Mouse (Mus musculus) gastrocnemius, postnatal 25 days (tissue): Measurements from ENCODE around the gene Tulp1. TPM values are rescaled to one million over a fixed set of nuclear protein-coding genes. Genes with fewer than 3 reads are reported as not detected.
"Not testable (repeated sequence)": the region's sequence is repeated elsewhere in the genome, so short reads cannot be mapped to it uniquely, and the experiment has no call there.

Experiments
- DNase-seq: peaks from one replicate; pipeline ENCODE4 v3.0.0; 2022
- total RNA-seq, 2 experiments: library from RNA; stranded (reverse); gene quantifications; 1 replicate in 1 of 2; 2 replicates in 1 of 2; pipeline ENCODE4 v1.2.3; 2021

Gene Tulp1
- total RNA-seq, 2 experiments from 2014 or later, result not detected

DNA sequence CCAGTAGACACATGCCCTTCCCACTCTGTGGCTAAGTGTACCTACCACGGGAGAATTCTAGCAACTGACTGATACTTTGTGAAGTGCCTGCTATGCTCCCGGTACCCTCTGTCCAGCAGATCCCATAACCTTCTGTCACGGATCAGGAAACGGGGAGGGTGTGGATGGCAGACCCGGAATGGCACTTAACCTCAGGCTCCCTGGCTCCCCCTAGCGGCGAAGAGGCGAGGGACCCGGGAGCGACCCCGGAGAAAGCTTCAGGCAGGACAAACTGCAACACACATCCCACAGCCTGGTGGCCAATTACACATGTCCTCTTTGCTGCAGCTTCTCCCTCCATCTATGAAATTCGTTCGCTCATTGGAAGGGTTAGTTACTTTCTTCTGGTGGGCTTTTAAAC lies 3.4 kb upstream of the Tulp1 start:
- peak; percentile 65 for DNase-seq

DNA sequence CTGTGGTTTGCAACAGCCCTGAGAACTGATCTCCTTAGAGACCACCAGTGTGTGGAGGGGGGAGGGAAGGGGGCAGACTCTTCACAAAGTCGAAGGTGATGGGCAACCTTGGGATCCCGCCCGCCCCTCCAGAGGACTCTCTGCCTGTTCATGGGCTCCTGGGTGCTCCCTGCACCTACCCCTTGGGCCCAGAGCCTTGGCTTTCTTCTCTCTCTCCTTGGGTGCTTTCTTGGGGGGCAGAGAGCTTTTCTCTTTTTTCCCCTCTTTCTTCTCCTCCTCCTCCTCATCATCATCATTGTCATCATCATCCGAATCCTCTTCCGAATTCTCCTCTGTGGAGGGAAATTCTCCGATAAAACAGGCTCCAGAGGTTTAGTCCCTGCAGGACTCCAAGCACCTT lies 1.5 kb downstream of the Tulp1 start:
- no peak for DNase-seq

DNA sequence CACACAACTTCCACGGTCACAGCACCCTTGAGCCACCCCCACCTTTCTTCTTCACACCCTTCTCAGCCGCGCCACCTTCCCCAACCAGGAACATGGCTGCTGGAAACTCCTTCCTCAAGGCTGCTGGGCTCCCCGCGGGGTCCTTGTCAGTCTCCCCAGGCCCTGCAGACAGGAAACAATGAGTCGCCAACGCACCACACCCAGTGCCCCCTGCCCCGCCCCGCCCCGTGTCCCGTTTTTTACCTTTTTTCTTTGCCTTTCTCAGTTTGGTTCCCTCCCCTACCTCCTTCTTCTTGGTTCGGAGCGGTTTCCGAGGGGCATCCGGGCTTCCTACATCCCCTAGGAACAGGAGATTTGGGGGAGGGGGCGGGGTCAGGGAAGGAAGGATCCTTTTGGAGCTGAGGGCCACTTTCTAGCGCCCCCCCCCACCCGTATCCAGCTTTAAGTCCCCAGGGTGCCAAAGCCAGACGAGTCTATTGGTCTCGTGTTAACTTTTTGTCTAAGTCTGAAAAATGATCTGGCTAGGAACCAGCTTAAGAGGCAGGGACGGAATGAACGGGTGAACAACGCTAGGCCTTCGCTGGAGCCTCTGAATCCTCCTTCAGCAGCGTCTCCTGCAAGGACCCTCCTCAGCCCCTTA lies 2.2 kb downstream of the Tulp1 start:
- DNase-seq, result no peak

DNA sequence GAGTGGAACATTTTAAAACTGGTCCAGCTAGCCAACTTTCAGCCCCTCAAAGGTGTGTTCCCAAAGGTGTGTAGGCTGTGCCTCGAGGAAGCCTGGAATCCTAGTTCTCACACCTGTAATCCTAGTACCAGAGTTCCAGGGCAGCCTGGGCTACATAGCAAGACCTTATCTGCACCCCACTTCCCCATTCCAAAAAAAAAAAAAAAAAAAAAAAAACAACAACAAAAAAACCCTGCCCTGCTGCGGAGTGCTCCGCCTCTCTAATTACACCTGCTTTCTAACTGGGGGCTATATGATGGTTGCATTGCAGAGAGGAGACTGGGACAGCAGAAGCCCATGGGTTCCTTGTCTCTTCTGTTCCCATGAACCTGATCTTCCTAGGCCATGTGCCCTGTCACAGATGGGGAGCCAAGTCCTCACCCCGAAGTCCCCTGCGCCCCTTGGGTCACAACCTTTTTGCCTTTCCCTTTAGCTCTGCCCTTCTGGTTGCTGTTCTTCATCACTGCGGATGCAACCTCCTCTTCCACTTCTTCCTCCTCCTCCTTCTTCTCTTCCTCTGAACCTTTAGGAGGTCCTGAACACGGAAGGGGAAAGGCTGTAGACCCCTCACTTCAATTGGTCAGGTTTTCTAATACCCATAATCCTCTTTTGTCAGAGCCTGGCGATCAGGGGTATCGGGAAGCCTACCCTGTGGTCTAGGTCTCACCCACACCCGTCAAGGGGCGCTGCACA lies 2.9 kb downstream of the Tulp1 start:
- no peak for DNase-seq

DNA sequence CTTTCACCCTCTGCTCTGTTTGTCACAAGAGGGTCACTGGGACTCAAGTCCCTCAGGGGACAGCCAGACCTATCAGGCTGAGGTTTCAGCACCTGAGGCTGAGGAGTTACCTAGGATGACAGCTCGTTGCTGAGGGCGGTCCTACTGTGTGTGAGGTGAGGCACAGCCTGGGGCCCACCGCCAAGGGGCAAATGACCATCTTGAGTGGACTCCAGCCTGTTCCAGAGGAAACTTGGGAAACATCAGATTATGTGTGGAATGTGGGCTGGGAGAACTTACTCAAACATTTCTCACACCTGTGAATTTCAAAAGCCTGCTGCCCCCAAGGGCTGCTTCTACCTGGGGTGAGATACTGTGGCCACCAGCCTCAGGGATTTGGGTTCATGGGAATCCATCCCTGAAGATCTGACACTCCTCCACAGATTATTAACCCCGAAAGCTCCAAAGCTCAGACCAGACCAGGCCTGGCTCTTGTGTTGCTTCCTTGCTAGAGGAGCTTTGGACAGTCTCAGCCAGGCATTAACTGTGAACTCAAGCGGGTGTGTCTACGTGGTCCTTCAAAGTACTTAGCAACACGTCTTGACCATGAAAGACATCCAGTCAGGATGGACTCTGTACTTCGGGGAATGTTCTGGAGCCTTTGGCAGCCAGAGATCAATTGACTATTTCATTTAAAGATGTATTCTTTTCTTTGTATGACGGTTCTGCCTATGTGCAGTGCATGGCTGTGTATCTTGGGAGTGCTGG lies 4.3 kb downstream of the Tulp1 start:
- DNase-seq, result no peak

DNA sequence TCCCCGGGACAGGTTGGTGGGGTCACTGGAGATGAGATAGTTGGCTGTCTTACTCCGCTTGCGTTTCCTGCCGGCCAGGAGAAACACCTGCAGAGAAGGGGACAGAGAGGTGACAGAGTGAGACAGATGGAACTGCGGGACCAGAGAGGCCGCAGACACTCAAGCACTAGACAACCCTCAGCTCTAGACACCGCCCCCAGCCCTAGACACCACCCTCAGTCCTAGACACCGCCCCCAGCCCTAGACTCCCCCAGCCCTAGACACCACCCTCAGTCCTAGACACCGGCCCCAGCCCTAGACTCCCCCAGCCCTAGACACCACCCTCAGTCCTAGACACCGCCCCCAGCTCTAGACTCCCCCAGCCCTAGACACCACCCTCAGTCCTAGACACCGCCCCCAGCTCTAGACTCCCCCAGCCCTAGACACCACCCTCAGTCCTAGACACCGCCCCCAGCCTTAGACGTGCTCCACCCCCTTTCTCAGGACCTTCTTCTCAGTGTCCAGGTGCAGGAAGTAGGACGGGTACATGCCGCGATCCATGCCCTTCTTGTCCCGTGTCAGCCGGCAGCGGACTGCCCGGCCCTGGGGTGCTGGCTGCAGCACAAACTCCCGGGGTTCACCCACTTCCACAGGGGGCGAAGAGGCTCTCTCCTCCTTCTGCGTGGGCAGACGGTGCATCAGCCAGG lies 6.3 kb downstream of the Tulp1 start:
- DNase-seq, result not testable (repeated sequence)

DNA sequence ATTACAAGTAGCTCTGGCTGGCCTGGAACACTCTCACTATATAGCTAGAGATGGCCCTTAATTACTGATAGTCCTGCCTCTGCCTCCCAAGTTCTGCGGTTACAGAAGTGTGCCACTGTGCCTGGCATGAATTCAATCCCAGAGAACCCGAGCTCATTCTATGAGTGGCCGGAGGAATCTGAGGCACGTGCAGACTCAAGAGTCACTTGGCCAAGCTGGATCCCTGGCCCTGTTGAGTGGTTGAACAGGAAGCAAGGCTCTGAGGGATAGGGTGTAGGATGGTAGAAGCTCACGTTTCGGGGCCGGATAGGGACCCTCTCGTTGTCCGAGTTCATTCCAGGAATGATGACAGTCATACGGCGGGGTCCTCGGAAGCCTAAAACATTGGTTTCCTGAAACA lies 9.2 kb downstream of the Tulp1 start:
- DNase-seq, result no peak

DNA sequence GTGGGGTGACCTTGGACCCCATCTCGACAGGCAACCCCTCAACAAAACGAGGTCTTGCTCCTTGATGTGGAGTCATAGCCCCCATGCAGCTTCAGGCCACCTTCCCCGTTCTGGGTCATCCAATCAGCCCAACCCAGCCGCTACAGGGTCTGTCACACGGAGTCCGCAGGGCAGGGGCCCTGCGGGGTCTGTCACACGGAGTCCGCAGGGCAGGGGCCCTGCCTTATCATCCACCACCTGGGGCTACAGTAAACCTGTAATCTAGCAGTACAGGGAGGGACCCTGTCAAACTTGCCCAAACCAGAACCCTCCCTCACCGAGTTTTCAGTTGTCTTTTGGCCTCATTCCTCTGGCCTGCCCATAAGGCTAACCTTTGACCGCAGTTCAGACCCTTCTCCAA lies 13.0 kb downstream of the Tulp1 start:
- no peak for DNase-seq

DNA sequence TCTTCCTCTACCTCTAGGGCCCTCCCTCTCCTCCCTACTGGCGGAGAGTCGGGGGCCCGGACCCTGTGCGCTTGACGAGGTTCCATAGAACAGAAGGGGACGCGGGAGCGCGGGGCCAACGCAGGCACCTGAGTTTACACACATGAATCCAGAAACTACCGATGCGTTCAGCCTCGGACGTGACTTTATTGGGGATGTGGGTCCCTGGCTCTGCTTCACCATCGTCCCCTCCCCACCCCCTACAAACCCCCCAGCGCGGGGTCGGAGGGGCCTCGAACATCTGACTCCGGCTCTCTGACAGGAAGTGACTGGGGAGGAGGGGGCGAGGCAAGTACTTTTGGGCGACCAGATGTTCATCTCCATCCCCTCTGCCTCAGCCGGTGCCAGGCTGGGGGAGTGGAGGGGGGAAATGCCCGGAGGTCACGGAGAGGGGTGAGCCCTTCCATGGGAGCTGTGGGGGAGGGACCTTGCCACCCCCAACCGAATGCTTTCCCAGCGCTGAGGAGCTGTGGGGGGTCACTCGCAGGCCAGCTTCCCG lies 13.6 kb downstream of the Tulp1 start:
- DNase-seq, result no peak

DNA sequence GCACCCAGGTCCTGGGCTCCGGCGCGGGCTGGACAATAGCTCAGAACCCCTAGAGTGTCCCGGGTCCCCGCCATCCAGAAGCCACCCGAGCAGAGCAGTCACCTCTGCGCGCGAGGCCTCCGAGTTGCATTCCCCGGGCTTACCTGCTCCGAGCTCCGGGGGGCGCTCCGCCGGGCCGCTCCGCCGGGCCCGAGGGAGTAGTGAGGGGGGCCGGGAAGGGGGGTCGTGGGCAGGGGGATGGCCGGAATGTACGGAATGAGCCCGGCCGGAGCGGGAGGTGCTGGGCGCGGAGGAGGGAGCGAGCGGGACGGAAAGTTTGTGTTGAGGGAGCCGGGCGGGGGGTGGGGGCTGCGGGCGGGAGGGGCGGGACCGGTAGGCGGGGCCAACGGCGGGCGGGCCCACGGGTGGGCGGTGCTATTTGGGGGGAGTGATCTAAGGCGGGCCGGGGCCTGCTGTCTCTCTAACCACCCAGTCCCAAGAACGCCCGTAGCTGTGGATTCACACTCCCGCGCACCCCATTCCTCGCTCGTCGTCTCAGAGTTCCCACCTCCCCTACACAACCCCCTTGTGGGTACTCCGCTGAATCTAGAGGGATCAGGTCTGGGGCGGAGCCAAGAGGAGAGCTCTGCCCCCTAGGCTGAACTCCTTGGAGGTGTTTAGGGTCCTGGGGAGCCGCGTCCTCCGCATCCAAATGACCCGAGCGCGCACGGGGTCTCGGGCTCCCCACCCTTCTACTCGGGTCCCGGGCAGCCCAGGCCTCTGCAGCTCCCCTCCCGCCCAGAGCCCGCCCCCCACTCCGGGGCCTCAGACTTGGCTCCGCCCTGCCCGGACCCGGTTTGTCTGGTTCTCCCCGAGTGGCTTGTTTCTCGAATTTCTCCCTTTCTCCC lies 14.3 kb downstream of the Tulp1 start, which contains the start of gene Tead3:
Gene Tead3 (minus strand): TSS at position 352 of the 887 bp plus-strand sequence.
- DNase-seq, result peak; percentile 87

DNA sequence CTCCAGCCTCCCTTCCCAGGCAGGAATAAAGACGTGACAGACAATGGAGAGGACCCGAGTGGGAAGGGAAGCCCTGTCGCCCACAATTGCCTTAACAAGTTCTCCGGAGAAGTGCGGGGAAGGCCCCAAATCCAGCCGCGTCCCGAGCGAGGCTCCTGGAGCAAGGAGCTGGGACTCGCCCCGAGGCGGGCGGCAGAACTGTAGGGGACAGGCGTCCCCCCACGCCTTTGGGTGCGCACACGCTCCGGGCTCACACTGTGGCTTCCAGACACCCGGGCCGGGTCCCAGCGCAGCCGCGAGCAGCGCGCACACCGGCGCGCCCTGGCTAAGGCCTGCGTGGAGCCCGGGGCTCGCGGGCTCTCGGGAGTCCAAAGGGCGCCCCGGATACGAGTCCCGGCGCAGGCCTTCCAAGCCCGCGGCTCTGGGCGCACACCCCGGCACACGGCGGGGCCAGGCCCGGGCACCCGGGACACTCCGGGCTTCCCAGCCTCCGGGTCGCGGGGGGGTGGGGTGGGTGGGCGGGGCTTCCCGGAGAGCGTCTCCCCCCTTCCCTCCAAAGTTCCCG lies 15.0 kb downstream of the Tulp1 start:
- peak; percentile 71 for DNase-seq

DNA sequence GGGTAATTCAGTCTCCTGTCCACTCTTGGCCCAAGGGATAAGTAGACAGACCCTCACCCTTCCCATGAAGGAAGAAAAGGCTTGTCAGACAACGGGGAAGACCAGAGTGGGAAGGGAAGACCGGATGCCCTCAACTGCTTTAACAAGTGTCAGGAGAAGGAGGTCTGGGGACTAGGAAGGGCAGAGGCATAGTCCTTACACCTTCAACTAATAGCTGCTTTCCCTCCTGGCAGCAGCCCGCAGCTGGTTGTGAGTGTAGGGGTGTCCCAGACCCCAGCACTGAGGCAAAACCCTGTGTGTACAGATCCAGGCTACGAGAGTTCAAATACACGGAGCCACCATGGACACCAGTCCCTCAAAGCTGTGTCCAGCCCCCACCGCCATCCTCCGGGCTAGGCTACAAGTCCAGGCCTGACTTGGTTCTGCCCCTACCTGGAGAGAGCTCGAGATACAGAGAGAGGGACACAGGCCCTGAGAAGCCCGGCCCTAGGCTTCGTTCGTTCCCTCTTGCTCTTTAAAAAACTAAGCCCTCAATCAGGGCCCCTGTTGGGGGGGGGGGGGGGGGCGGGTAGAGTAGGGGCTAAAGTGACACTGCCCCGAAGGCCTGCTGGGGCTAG lies 15.7 kb downstream of the Tulp1 start:
- no peak for DNase-seq

DNA sequence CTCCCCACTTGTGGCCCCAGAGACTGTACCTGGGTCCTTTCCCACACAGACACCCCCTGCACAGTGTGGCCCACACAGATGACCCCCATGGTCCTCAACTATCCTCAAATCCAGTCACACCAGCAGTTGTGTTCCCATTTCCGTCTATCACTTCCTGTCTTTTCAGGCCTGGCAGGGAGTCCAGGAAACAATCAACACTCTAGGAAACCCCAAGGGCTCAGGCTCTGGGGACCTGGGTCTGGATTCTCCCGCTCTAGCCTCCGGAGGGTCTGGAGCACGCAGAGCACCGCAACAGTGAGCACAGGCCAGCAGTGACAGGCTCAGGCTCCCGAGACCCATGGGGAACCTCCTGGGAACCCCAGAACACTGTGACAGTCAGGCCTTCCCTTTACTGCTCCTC lies 16.8 kb downstream of the Tulp1 start:
- no peak for DNase-seq

DNA sequence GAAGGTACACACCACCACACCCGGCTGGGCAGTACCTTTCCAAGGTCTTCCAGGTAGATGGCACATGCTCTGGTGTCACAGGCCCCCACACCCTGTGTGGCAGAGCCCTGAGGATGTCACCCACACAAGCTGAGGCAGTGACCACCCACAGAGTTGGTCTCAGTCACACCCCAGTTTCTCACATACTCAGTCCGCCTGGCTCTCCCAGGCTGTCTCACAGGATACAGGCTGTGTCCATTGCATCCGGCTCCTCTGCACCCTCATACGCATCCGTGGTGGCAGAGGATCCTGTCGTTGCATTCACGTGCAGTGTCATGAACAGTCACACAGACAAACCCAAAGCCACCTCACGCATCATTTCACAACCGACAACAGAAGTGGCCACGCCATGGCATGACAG lies 17.7 kb downstream of the Tulp1 start:
- no peak for DNase-seq

DNA sequence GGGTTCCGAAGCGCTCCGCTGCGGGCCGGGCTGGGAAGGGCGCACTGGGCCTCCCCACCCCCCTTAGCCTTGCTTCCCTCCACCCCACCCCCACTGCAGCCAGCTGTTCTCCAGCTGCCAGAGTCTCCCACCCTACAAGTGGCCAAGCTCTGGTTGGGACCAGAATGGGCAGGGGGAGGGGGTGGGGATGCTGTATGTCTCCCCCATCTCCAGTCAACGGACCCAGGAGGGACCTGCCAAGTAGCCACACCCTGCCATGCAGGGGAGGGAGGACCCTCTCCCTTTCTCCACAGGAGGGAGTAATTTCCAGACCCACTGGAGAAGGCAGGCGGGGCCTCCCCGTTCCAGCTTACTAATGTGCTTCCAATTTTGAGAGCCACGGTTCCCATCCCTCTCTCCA lies 19.1 kb downstream of the Tulp1 start:
- DNase-seq, result no peak

DNA sequence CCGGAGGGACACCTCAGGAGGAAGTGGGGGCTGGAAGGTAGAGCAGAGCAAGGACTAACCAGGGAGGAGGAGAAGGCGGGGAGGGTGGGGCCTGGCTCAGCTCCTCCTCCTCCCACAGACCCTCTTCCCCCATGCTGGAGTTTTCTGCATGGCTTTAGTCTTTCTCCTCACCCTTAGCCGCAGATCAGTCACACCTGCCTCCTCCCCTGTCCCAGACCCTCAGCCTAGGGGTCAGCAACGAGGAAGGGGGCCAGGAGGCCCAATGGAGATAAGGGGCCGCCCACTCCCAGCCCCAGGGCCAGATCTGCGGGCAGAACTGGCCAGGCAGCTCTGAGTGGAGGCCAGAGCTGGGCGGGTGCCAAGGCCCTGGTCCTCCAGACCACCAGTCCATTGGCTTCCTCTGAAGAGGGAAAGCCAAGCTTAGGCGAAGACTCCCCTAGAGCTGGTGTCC lies 19.7 kb downstream of the Tulp1 start:
- no peak for DNase-seq

DNA sequence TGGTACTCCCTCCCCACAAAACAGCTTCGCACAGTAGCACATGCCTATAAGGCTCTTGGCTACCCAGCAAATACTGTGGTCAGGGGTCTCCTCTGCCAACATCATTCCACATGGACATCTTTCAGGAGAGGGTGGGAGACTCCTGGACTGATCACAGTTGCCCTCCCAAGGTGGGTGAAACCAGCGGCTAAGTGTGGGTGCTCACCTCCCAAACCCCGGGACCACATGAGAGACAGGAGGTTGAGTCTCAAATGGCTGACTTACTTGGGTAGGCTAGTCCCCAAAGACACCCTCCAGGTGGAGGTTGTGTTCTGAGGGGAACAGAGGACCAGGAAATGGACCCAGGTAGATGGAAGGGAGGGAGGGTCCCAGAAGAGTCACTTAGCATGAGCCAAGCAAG lies 20.4 kb downstream of the Tulp1 start:
- DNase-seq, result no peak

DNA sequence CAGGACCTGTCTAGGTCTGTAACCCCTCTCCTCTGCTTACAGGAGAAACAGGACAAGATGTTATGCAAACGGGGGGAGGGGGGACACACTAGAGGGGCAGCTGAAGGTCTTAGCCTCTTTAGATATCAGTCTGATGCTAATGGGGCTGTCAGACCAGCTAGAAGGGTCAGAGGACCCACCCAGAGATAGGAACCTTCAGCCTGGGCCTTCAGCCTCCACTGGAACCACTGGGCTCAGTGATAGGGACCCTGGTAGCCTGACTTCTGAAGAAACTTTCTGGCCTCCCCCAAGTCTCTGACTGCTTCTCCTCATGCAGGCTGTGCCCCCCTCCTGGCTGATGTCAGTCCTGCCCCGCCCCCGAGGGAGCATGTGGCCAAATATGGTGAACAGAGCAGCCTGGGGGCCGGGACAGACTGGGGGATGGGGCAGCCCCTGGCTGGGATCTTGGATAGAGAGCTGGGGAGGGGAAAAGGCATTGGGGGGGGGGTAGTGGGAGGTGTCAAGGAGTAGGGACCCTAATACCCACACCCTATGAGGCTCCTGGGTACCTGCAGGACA lies 20.9 kb downstream of the Tulp1 start:
- no peak for DNase-seq

DNA sequence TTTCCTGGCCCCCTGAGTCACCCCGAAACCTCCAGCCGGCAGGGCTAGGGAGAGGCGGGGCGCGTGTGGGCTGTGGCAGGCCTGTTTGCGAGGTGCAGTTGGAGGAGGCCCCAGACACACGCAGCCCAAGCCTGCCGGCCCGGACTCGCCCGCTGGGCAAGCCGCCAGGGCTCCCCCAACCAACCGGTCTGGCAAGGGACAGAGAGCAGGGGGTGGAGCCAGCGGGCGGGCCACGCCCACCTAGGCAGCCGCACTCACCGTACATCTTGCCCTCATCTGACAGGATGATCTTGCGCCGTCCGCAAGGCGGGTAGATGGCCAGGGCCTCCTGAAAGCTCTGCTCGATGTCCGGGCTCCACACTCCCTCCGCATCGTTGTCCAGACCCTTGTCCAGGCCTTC lies 23.9 kb downstream of the Tulp1 start:
- peak; percentile 78 for DNase-seq

DNA sequence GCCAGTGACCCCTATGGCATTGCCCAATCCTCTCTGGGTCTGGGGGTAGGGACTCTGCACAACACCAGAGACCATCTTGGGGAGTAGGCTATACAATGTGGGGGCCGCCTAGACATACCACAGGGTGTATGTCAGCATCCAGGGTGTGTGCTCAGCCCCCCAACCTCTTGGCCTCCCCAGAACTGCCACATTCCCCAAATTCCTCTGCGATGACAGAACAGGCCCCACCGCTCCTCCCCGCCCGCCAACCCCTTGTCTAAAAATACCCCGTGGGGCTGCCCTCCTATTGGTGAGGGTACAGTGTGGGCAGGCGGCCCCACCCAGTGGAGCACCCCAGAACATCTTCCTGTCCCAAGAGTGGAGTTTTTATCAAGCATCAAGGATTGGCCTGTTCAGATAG lies 24.4 kb downstream of the Tulp1 start:
- no peak for DNase-seq
